Mouse (Mus musculus): ENCODE results near the gene Atp6v0c. TPM values are rescaled to one million over a fixed set of nuclear protein-coding genes. Genes with fewer than 3 reads are reported as not detected.

The Atp6v0c gene
- polyA plus RNA-seq, 1 experiment, result 1,077 TPM

DNA sequence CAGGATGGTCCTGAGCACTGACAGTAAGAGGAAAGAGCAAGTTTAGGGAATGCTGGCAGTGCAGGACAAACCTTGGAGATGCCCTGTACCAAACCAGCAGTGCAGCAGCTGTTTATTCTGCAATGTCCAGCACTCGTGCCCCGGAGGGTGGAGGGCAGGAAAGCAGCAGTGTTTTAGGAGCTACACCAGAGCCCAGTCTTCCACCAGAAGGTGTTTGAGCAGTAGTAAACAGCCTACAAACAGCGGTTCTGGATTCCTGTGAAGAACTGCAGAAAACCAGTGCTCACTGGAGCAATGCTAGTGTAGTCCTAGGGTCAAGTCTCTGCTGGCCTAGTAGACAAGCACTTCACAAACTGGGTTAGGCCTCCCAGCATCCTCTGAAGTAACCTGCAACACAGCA lies 4.8 kb upstream of the Atp6v0c start:
- TF ChIP-seq POLR2A (IDR thresholded peaks at IDR 0.05; ENCODE audit: borderline replicate concordance, extremely low read depth, low read depth, low read length), result no peak
- TF ChIP-seq CTCF (IDR thresholded peaks at IDR 0.05; ENCODE audit: insufficient read depth, low read length), result no peak
- 74% methylated on average over 3 of the region's 3 CpGs for WGBS
- H3K4me1 ChIP-seq (ENCODE audit: control insufficient read depth, insufficient read depth, low read length), result no peaks in the 10 kb centered on the region
- DNase-seq, result no peak
- H3K4me3 ChIP-seq (replicated peaks; ENCODE audit: extremely low read depth, low read depth, low read length), result no peak overlapping the region

DNA sequence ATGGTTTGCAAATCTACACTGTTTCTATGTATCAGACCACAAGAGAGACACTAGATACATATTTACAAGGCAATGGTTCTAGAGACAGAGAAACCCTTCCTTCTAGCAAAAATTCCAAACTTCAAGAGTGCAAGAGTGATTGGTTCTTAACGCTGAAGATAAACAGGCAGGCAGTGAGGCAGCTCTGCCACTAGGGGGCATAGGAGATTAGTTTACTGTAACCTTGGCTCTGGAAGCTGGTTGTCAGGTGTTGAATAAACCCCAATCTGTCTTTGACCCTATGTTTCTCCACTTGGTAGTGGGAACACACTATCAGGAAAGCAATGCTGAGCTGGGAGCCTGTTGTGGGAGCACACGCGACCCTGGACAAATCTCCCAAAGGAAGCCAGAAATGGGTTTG lies 3.9 kb upstream of the Atp6v0c start:
- DNase-seq, result peak; percentile 57
- WGBS, result 2% methylated on average over 3 of the region's 3 CpGs
- TF ChIP-seq CTCF (IDR thresholded peaks at IDR 0.05; ENCODE audit: insufficient read depth, low read length), result peak; percentile 77
- no peak for TF ChIP-seq POLR2A (IDR thresholded peaks at IDR 0.05; ENCODE audit: borderline replicate concordance, extremely low read depth, low read depth, low read length)
- Histone ChIP-seq H3K4me3 (replicated peaks; ENCODE audit: extremely low read depth, low read depth, low read length) (no peak overlapping the region), H3K4me1 (ENCODE audit: control insufficient read depth, insufficient read depth, low read length) (no peaks in the 10 kb centered on the region)

DNA sequence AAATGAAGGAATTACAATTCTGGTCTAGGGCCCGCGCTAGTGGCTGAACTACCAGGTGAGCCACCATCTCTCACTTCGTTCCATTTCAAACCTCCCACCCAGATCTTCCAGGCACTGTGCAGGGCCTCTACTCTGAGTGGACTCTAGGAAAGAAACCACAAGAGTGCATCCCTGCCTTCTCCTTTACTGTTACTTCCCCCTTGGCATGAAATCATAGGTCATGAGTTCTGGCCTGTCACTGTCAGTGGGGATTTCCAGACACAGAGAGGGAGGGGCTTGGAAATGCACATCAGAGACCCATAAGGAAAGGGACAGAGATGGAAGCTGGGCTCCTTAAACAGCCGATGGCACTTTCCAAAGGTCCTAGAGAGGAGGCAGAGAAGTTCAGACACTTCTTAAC lies 2.2 kb upstream of the Atp6v0c start:
- TF ChIP-seq POLR2A (IDR thresholded peaks at IDR 0.05; ENCODE audit: borderline replicate concordance, extremely low read depth, low read depth, low read length) (no peak), CTCF (IDR thresholded peaks at IDR 0.05; ENCODE audit: insufficient read depth, low read length) (no peak)
- Histone ChIP-seq H3K4me3 (replicated peaks; ENCODE audit: extremely low read depth, low read depth, low read length) (no peak overlapping the region), H3K4me1 (ENCODE audit: control insufficient read depth, insufficient read depth, low read length) (peaks cover 3% of the 10 kb centered on the region; the same call in 1 of the 2 replicates)
- WGBS, result 79% methylated on average over 4 of the region's 4 CpGs
- no peak for DNase-seq

DNA sequence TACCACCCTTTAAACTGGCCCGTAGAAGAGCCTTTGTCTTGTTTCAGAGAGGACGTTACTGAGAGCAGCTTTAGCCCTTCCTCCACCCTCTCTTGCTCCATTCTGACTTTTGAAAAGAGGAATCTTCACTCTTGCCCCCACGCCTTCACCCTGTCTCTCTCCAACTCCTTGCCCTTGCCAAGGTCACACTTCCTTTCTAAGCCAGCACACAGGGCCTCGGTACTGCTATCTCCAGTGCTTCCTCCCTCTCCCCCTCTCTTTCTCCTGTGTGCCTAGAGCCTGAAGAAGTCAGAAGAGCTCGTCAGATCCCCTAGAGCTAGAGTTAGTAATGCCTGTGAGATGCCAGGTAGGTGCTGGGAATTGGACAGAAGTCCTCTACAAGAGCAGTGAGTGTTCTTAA lies 1.2 kb upstream of the Atp6v0c start:
- TF ChIP-seq CTCF (IDR thresholded peaks at IDR 0.05; ENCODE audit: insufficient read depth, low read length), result no peak
- no peak for TF ChIP-seq POLR2A (IDR thresholded peaks at IDR 0.05; ENCODE audit: borderline replicate concordance, extremely low read depth, low read depth, low read length)
- DNase-seq, result no peak
- Histone ChIP-seq H3K4me3 (replicated peaks; ENCODE audit: extremely low read depth, low read depth, low read length) (no peak overlapping the region), H3K4me1 (ENCODE audit: control insufficient read depth, insufficient read depth, low read length) (peaks cover 3% of the 10 kb centered on the region; the same call in 1 of the 2 replicates)
- 58% methylated on average over 5 of the region's 5 CpGs for WGBS

DNA sequence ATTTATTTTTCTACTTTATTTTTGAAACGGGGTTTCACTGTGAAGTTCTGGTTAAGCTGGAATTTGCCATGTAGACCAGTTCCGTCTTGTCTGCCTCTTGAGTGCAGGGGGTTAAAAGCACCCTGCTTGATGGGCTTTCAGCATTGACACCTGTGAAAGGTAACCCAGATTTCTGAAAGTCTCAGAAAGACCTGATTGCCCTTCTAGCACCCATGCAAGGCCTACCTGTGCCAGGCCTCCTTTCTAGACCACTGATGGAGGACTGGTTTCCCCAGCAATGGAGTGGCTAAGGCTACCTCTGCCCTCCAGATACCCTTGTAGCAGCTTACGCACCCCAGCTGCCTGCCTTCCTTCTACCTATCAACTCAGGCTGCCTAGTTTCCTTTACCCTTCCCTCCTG lies 623 bp upstream of the Atp6v0c start:
- Histone ChIP-seq H3K4me1 (ENCODE audit: control insufficient read depth, insufficient read depth, low read length) (peaks cover 3% of the 10 kb centered on the region; the same call in 1 of the 2 replicates), H3K4me3 (replicated peaks; ENCODE audit: extremely low read depth, low read depth, low read length) (no peak overlapping the region)
- DNase-seq, result no peak
- TF ChIP-seq CTCF (IDR thresholded peaks at IDR 0.05; ENCODE audit: insufficient read depth, low read length), result no peak
- no peak for TF ChIP-seq POLR2A (IDR thresholded peaks at IDR 0.05; ENCODE audit: borderline replicate concordance, extremely low read depth, low read depth, low read length)
- WGBS, result 45% methylated on average over 3 of the region's 3 CpGs

DNA sequence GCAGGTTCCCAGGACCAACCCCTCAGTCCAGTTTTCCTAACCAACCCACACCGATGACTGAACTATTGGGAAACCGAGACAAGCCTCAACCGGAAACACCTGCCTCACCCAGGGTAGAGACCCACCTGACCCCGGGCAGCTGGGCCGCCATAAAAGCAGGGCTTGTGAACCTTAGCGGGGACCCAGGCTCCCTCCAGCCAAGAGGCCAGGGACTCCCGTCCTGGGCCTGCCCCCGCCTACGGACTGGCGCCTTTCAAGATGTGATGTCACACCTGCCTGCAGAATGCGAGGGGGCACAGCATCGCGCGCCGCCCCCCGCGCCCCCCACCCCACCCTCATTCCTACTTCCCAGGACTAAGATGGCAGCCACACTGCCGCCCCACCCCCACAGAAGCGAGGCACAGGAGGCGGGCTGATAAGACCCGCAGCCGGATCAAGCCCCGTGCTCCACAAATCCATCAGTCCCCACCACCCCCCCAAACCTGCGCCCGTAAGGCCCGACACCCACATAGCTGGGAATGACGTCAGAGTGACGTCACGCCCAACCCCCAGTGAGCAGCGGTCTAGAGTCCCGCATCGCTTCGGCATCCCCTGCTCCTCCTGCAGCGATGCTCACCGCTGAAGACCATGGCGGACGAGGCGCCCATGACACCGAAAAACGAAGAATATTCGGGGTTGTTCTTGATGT lies 768 bp downstream of the Atp6v0c start:
- under 1% methylated on average over 41 of the region's 41 CpGs for WGBS
- Histone ChIP-seq H3K4me3 (replicated peaks; ENCODE audit: extremely low read depth, low read depth, low read length) (peak overlapping the region; percentile 87), H3K4me1 (ENCODE audit: control insufficient read depth, insufficient read depth, low read length) (peaks cover 3% of the 10 kb centered on the region; the same call in 1 of the 2 replicates)
- TF ChIP-seq POLR2A (IDR thresholded peaks at IDR 0.05; ENCODE audit: borderline replicate concordance, extremely low read depth, low read depth, low read length) (no peak), CTCF (IDR thresholded peaks at IDR 0.05; ENCODE audit: insufficient read depth, low read length) (no peak)
- peak; percentile 48 for DNase-seq

DNA sequence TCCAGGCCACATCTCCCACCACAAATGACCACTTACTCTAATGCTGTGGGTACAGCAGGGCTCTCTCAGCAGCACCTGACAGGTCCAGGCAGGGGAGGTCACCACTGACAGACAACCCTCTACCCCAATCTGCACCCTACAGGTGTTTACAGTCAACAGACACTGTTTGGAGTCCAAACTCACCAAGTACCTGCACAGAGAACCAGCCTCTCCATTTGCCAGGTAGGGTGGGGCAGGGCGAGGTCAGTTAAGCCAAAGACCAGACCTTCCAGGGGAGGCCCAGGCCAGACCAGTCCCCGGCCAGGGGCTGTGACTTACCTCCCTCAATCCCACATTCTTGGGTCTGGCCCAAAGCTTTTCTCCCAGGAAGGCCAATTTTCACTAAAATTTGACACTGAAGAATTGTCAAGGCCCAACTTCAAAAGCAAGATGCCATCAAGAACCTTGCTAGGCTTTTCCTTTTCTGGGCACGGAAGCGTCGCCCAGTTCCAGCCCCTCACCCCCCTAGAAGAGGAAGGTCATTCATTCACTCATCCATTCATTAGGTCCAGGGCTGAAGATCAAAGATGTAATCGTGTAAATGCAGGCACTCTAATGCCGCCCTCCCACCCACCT lies 1.5 kb downstream of the Atp6v0c start:
- peaks cover 3% of the 10 kb centered on the region; the same call in 1 of the 2 replicates for H3K4me1 ChIP-seq (ENCODE audit: control insufficient read depth, insufficient read depth, low read length)
- peak overlapping the region; percentile 87 for H3K4me3 ChIP-seq (replicated peaks; ENCODE audit: extremely low read depth, low read depth, low read length)
- DNase-seq, result no peak
- WGBS, result 33% methylated on average over 7 of the region's 7 CpGs
- TF ChIP-seq POLR2A (IDR thresholded peaks at IDR 0.05; ENCODE audit: borderline replicate concordance, extremely low read depth, low read depth, low read length) (no peak), CTCF (IDR thresholded peaks at IDR 0.05; ENCODE audit: insufficient read depth, low read length) (no peak)

DNA sequence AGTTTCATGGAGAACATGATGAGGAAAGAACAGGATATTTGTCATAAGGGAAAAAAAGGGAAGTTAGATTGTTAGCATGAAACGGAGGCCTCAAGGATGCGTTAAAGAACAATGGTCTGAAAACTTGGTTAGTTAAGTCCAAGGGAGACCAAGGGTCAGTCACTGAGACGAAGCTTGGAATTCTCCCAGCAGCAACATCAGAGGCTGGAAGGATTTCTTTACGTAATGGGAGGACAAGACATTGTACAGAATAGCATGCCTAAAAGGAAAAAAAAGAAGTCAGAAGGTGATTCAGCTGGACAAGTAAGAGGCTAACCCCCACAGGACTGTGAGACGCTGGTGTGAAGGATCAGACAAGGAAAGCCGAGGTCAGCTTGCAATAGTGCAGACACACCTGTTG lies 2.4 kb downstream of the Atp6v0c start:
- peaks cover 7% of the 10 kb centered on the region for H3K4me1 ChIP-seq (ENCODE audit: control insufficient read depth, insufficient read depth, low read length)
- WGBS, result 56% methylated on average over 6 of the region's 6 CpGs
- no peak for DNase-seq
- no peak overlapping the region for H3K4me3 ChIP-seq (replicated peaks; ENCODE audit: extremely low read depth, low read depth, low read length)
- TF ChIP-seq POLR2A (IDR thresholded peaks at IDR 0.05; ENCODE audit: borderline replicate concordance, extremely low read depth, low read depth, low read length) (no peak), CTCF (IDR thresholded peaks at IDR 0.05; ENCODE audit: insufficient read depth, low read length) (no peak)

DNA sequence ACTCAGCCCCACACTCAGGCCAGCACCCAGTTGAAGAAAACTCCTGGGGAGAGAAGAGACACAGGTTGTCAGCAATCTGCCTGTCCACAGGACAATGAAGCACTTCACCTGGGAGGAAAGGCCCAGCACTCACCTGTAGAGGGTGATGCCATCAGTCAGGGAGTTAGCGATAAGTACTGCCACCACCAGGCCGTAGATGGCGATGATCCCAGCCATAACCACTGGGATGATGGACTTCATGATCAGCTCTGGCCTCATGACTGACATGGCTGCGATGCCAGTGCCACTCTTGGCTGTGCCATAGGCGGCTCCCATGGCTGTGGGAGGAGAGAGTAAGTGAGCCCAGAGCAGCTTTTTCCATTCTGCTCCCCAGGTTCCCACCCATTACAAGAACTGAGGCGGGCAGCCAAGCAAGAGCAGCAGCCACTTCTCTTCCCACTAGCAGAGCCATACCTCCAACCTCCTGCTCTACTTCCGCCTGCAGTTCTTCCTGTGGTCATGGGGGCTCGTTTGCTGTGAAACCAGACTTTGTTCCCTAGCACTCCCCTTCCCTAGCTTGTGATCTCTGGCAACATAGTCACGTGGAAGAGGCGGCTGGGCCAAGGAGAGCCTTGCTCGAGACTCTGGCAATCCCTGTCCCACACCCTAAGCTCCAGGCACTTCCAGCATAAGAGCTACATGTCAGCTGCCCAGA lies 4.8 kb downstream of the Atp6v0c start:
- H3K4me3 ChIP-seq (replicated peaks; ENCODE audit: extremely low read depth, low read depth, low read length), result no peak overlapping the region
- 69% methylated on average over 11 of the region's 11 CpGs for WGBS
- DNase-seq, result no peak

More for the DNA sequence above, 4.8 kb downstream of the Atp6v0c start:
- H3K4me1 ChIP-seq (ENCODE audit: control insufficient read depth, insufficient read depth, low read length), result peaks cover 10% of the 10 kb centered on the region
- TF ChIP-seq CTCF (IDR thresholded peaks at IDR 0.05; ENCODE audit: insufficient read depth, low read length) (no peak), POLR2A (IDR thresholded peaks at IDR 0.05; ENCODE audit: borderline replicate concordance, extremely low read depth, low read depth, low read length) (no peak)

Measured in lung, adult 2 months (tissue).